Mouse (Mus musculus): ENCODE data around the gene Erbb4. TPM values are rescaled to one million over a fixed set of nuclear protein-coding genes. Genes with fewer than 3 reads are reported as not detected.

The Erbb4 gene
- under 1 TPM in 1 of 2 experiments, not detected in 1; 0.23 TPM for polyA plus RNA-seq (2017; shearing (Covaris generic))

DNA sequence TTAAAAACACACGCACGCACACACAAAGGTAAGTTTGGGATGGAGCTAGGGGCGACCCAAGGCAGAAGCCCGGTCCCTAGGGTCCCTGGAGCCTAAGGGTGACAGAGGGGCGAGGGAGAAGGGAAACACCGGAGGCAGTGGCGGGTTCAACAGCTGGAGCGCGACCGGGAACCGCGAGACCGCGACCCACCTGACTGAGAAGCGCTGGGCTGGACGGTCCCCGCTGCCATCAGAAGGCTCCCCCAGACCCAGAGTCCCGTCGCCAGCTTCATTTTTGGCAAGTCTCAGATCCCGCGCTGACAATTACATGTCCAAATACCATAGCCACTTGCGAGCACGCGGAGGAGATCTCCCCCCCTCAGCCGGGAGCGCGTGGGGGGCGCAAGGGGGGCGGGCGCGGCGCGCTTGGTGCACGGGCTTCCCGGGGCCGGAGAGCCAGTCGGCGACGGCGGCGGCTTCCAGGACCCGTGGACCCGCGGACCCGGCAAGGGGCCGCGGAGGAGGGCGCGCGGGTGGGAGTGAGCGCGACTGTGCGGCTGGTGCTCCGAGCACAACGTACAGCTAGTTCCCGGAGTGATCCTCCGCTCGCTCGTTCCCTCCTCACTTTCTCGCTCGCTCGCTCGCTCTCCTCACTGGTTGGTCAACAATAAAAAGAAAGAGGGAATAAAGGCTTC is at the start of gene Erbb4:
Erbb4 (minus strand) TSS at position 575 of the 674 bp plus-strand sequence.

